Mouse (Mus musculus): ENCODE measurements at regions not wholly inside any gene's neighbourhood (a gene's known extent, or its start where the extent isn't known, plus 50 kb on each side); places are given as distances from the start of the nearest gene placed in this dataset.
A peak's percentile ranks its signal among the peaks of the same experiment; 100 is the strongest.

- no peak for DNase-seq (ENCODE audit: low spot score)
Measured at GRCm38 (mm10) chr3:115766153-115766552, 51.3 kb upstream of the S1pr1 start.

DNA sequence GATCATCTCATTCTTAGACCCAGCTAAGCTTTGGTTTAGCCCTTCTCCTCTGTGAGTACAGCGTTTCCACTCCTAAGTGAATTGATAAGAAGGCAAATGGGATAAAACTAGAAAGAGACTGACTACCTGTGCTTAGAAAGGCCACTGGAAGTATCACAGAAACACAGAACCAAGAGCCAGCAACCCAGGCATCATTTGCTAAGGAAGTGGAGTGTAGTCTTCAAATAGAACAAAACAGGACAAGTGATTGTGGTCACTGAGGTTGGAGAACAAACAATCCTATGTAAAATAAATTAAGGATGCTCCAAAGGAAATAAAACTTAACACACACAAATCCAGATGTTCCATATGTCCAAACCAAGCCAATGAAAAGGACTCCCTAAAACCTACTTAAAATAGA lies 53.4 kb upstream of the S1pr1 start:
- DNase-seq (ENCODE audit: low spot score), result no peak

DNA sequence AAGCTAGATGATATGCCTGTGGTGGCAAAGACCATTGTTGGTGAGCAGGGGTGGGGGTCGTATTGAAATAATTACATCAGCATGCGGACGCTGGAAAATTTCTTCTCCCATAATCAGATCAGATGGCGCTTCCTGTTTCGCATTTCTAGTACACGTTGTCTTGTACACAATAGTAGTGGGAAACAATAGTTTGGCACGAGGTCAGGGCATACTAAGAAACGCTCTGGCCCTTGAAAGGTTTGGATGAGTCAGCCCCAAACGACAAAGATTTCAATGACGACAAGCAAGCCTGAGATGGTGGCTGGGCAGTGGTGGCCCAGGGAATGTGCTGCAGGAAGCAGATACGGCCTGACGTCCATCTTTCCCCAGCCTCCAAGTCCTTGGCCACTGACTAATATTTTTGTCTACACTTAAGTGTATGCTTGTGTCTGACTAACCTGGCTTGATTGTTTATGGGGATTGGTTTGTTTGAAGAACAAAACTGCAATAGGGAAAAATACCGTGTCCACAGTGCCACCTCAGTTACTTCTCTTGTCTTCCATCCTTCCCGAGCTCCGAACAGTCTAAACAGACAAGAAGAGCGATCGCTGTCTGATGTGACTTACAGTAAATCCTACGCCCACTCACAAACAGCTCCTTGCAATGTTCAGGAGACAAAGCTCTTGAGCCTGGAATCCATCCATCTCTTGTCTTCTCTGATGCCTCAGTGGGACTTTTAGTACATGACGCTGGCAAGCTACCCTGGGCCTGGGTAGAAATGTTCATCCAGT lies 54.1 kb upstream of the S1pr1 start:
- no peak for DNase-seq (ENCODE audit: low spot score)

DNA sequence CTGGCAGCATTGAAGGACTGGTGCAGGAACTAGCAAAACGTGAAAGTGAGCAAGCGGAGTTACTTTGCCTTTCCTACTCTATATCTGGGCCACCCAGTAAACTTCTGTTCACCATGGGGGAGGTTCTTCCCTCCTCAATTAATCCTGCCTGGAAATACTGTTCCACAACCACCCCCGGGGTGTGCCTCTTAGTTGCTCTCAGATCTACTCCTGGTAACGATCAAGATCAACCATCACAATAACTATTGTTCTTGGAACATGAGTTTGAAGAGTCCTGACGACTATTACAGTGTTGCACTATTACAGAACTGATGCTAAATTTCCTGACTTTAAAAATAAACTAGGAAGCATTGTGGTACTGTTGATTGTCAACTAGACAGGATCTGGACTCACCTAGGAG lies 57.8 kb upstream of the S1pr1 start:
- DNase-seq (ENCODE audit: low spot score), result no peak

DNA sequence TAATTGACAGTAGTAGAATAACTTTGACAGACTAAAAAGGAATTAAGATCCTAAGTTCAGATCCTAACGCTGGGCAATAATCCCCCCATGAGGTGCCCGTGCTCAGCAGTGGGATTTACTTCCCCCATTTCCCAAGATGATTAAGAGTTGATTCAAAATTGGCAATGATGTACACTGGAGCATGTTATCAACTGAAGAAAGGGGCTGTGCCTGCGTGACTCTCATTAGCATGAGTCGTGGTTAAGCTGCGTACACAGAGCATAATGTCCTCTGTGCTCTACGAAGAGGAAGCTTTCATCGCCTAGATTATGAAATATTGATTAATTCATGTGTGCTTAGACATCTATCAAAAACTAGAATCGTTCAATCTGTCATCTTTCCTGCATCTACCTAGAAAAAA lies 59.4 kb upstream of the S1pr1 start:
- no peak for DNase-seq (ENCODE audit: low spot score)

DNA sequence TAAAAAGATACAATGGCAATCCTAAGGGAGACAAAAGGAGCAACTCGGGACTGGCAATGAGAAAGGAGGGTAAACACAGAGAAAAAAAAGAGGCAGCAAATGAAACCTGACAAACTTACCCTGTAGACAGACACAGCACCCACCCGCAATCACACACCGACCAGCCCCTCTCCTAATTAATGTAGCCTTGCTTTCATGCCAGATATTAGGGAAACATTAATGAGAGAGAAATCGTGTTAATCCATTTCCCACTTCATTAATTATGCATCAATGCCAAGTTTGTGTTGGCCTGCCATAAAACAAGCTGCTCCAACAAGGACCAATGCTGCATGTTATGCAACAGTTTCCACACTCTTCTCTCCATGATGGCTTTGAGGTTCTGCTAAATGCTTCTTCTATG lies 59.9 kb upstream of the S1pr1 start:
- no peak for DNase-seq (ENCODE audit: low spot score)

- no peak for DNase-seq (ENCODE audit: low spot score)
Measured at GRCm38 (mm10) chr3:115779144-115779890, 64.4 kb upstream of the S1pr1 start.

- no peak for DNase-seq (ENCODE audit: low spot score)
Measured at GRCm38 (mm10) chr3:115779906-115780305, 65.0 kb upstream of the S1pr1 start.

DNA sequence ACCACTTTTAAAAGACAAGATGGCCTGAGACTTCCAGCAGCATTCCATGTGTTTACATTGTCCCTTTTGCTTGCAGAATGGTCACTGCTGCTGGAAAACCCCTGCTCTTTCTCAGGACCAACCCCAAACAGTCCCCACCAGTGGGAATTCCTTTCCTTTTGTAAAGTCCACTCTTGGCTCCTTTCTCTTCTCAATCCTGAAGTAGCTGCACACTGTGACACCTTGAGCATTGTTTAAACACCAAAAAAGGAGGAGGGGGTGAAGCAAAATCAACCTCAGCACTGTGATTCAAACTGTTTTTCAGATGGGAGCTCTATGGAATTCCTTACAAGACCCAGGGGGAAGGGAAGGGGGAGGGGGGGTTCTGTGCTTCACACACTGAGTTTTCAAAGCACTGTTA lies 67.9 kb upstream of the S1pr1 start:
- no peak for DNase-seq (ENCODE audit: low spot score)

DNA sequence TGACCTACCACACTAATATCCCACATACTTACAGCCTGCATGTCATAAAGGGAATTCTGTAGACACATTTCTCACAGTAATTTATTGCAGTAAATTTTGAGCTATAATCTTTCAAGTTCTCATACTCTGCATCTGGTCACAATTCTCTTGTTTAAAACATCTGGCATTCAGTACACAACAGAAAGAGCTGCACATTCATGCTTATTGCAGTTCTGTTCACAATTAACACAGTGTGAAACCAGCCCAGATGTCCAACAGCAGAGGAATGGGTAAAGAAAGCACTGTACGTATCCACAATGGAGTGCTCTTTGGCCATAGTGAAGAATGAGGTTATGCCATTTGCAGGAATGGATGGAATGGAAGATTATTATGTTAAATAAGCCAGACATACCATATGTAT lies 72.5 kb upstream of the S1pr1 start:
- no peak for DNase-seq (ENCODE audit: low spot score)

- no peak for DNase-seq (ENCODE audit: low spot score)
Measured at GRCm38 (mm10) chr3:115788525-115788924, 73.7 kb upstream of the S1pr1 start.

DNA sequence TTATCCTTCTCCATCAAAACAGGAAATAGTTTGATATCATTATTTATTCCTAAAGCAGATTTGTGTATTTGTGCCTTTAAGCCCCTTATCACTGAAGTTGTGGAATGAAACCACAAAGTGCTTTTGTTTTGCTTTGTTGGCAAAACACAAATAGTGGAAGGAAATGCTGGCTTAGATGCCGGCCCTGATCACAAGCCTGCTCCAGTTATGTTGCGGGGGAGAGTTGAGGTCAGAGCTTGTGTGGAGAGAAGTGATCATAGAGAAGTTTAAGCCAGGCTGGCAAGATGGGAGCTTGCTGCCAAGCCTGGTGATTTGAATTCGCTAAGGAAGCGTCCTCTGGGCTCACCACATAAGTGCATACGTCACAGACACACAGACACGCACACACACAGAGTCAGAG lies 74.2 kb upstream of the S1pr1 start:
- DNase-seq (ENCODE audit: low spot score), result no peak

DNA sequence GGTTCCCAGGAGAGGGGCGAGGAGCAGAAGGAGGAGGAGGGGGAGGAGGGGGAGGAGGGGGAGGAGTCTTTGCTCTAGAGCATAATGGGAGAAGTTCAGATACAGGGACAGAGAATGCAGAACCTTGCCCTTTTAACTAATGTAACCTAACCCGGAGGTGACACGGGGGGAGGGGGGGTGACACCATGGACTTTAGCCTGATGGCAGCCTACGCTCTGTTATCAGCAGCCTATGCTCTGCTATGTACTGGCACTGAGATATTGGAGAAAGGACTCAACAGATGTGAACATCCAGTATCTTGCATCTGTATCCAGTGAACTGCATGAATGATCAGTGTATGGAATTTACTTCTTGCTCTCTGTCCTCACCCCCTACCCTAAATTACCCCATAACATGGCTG lies 77.7 kb upstream of the S1pr1 start:
- DNase-seq (ENCODE audit: low spot score), result no peak

DNA sequence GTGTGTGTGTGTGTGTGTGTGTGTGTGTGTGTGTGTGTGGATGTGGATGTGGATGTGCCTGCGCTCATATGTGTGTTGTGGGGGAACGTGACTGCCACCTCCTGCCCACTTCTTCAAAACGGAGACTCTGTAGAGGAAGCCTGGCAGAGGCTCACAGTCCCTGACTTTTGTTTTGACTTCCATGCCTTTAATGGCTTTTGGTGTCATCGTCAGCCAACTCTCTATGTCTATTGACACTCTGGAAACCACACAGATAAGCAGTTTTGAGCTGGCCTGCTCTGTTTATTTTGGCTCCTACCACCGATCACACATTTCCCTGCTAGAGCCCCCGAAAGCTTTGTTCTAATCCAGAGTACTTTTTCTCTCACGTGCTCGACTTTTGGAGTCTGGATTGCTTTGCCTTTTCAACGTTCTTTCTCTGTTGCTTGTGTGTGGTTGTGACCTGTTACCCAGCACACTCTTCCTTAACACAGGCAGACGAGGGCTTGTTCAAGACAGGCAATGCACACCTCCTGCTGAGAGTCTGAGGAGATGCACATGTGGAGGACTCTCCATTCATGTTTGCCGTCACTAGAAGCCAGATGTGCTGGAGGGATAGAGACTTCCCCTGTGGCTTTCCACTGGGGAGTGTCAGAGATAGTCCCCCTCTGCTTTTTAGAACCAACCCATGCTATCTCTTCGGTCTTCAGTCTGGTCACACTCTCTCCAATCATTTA lies 78.6 kb upstream of the S1pr1 start:
- DNase-seq (ENCODE audit: low spot score), result peak; percentile 16

DNA sequence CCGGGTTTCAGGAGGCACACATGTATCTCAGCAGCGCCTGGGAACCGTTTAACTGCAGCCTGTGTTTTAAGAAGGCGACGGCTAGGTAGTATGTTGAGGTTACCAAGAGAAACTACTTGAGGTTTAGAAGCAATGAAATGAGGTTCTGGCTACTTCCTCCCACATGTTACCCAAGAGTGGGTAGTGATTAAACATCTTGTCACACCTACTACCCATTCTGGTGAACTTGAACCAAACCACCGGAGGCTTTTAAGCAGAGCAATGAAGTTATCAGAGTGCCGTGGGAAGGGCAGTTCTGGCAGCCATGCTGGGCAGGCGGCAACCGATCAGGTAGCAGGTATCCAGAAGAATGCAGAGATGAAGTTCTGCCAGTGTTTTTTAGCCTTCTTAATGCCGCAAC lies 84.5 kb upstream of the S1pr1 start:
- peak; percentile 5 for DNase-seq (ENCODE audit: low spot score)

DNA sequence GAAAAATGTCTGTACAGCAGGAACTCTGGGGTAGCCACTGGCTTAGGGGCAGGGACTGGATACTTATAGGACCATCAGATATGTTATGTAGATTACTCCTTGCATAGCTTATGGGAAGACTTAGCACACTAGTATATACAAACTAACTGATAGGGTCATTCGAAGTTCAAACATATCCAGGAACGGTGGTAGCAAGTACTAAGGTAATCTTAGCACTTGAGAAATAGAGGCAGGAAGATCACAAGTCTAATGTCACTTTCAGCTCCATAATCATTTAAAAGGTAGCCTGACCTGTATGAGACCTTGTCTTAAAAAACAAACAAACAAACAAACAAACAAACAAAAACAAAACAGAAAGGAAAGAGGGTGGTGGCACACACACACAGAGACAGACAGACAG lies 85.1 kb upstream of the S1pr1 start:
- DNase-seq (ENCODE audit: low spot score), result no peak

DNA sequence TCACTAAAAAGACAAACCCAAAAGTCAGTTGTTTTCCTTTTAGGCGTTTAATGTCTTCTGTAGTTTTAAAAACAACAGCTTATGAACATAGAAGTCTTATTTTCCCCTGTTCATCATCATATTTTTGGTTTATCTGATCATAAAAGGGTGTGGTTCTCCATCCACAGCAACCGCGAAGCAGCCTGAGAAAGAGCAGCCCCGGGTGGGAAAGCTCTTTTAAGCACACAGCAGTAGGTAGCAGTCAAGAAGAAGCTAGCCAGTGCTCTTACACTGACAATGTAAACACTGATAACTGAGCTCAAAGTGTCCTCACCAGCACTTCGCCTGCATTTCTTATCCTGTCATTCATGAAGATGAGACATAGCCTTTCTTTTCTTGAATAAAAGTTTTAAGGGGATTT lies 86.0 kb upstream of the S1pr1 start:
- no peak for DNase-seq (ENCODE audit: low spot score)

DNA sequence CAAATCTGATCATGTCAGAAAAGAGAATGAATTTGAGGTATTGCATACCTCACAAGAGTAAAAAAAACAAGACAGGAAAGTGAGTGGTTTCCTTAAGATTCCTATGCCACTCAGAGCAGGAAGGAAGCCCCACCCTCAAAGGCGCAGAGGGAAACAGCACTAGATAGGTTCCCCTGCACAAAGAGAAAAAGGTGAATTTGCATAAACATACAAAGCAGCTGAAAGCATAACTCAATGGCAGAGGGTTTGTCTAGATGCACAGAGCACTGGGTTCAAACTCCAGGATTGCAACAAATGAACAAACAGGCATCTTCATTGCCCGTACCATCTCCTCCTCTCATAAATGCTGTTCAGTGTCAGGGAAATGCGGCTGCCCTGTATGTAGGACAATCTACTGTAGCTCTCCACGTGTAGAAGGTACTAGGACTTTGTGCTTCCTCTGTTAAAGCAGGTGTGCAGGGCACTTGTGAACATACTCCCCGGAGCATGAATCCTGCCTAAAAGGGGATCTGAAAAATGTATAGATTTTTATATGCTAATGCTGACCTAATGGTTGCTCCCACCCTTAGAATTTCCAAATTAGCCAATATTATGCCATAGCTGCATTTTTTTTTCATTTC lies 85.9 kb upstream of the Dph5 start:
- peak; percentile 11 for DNase-seq (ENCODE audit: low spot score)

DNA sequence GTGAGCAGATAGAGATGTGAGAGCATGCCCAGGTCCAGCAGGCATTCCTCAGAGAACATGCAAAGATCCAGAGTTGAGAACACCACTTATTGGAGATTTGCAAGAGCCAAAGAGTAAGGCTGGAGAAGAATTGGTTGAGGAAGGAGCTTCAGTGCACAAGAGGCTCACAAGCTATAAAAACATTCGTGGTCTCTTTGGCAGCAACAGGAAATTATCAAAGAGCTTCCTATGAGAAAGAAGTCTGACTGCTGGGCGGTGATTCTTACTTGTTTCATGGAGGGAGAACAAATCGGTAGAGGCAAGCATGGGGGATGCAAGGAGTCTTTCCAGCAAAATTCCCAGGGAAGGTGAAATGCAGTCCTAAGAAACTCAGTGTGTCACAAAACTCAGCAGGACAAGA lies 83.0 kb upstream of the Dph5 start:
- DNase-seq (ENCODE audit: low spot score), result no peak

DNA sequence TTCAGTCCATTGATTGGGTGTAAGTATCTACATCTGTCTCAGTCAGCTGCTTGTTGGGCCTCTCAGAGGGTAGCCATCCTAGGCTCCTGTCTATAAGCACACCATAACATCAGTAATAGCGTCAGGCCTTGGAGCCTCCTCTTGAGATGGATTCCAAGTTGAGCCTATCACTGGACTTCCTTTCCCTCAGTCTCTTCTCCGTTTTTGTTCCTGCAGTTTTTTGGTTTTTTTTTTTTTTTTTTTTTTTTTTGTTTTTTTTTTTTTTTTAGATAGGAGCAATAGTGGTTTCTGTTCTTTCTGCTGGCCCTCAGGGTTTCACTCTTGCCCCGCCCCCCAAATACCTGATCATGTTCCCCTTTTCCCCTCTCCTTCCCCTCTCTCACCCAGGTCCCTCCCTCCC lies 80.6 kb upstream of the Dph5 start:
- DNase-seq (ENCODE audit: low spot score), result no peak

DNA sequence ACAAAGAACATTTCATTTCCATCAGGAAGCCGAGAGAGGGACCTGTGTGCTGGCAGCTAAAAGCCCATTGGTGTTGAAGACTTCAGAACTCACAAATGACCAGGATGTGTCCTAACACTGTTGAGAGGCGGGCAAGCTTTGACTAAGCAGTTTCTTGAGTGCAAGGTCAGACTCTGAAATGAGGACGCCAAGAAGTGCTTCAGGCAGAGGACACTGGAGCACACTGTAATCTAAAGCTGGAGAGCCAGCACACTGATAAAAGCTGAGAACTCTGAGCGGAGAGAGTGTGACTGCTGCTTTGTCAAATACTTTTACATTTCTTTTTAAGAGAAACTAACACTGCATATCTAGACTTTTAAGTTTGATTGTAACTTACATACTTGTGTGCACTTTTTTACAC lies 72.5 kb upstream of the Dph5 start:
- DNase-seq (ENCODE audit: low spot score), result no peak

GRCm38 (mm10) chr3:115815571-115816156 lies 72.0 kb upstream of the Dph5 start:
- DNase-seq (ENCODE audit: low spot score), result peak; percentile 47
